Mouse (Mus musculus) olfactory bulb, adult 2 months (tissue): ENCODE data around the gene Relch.

Source experiments
- CTCF ChIP-seq: fragments of 200-500 bp; IDR thresholded peaks from 2 replicates; pipeline ENCODE4 v1.5.1; 2012; ENCODE audit warnings: low read depth, mild to moderate bottlenecking, low read length, moderate library complexity; ENCODE audit not compliant: insufficient read depth
- POLR2A ChIP-seq: fragments of 200-500 bp; IDR thresholded peaks from 2 replicates; pipeline ENCODE4 v1.6.1; 2012; ENCODE audit warnings: mild to moderate bottlenecking, low read depth, low read length, moderate library complexity; ENCODE audit not compliant: insufficient read depth

- TF ChIP-seq CTCF (no peak), POLR2A (no peak)
Measured at GRCm38 (mm10) chr1:105653981-105654380, 9.7 kb upstream of the Relch start.
